Mouse (Mus musculus): ENCODE results near the gene Rps27rt. TPM values are rescaled to one million over a fixed set of nuclear protein-coding genes. Genes with fewer than 3 reads are reported as not detected.

Rps27rt gene
- 16.9 and 44.1 TPM in 2 replicates for polyA plus RNA-seq (2012; rRNA removed)

GRCm38 (mm10) chr9:114982689-114983360 lies at the start of gene Rps27rt:
Gene Rps27rt (minus strand): TSS chr9:114982739.

DNA sequence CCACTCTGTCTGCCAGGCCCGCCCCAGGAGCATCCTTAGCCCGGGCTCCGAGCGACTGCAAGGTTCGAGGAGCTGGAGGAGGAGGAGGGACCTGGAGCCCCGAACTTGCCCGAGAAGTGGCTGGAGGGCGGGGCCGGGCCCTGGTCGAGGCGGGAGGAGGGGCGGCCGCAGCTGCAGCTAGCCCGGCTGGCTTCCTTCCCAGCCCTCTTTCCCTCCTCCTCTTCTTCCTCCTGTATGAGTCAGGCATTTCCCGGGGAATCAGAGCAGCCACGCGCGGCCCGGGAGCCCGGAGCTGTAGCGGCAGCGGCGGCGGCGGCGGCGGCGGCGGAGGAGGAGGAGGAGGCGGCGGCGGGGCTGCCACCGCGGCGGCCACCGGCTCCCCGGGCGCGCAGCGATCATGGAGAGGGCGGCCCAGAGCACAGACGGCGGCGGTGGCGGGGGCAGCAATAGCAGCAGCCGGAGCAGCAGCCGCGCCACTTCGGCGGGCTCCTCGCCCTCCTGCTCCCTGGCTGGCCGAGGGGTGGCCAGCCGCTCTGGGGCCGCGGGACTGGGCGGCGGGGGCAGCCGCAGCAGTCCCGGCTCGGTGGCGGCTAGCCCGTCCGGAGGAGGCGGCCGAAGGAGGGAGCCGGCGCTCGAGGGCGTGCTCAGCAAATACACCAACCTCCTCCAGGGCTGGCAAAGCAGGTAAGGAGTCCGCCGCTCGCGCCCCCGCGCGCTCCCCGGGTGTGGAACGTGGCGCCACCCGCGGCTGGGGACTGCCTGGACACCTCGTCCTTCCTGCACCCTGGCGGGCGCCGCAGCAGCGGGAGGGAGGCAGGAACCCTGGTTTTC lies 4.0 kb downstream of the Rps27rt start, which contains the start of gene Osbpl10:
Gene Osbpl10, plus strand, starts transcription at position 289 of the 831 bp plus-strand sequence.

GRCm38 (mm10) chr9:114933723-114934171 lies 48.8 kb downstream of the Rps27rt start, which contains the start of gene Gpd1l:
Gene Gpd1l (minus strand): TSS chr9:114933987.

Other genes with a start within 250 kb of the Rps27rt start
- gene Cmtm7, start 200.9 kb downstream of the Rps27rt start, polyA plus RNA-seq (2012; rRNA removed), result 27.4 and 53.7 TPM in 2 replicates
- 12.0 and 12.4 TPM in 2 replicates for gene Cmtm8, start 138.6 kb downstream of the Rps27rt start, polyA plus RNA-seq (2012; rRNA removed)
- gene Gpd1l, start 48.8 kb downstream of the Rps27rt start, polyA plus RNA-seq (2012; rRNA removed), result 12.0 and 12.7 TPM in 2 replicates
- gene Osbpl10, start 4.2 kb downstream of the Rps27rt start, polyA plus RNA-seq (2012; rRNA removed), result 4.3 and 4.4 TPM in 2 replicates